Mouse (Mus musculus): ENCODE data around the gene Rasal2.

DNA sequence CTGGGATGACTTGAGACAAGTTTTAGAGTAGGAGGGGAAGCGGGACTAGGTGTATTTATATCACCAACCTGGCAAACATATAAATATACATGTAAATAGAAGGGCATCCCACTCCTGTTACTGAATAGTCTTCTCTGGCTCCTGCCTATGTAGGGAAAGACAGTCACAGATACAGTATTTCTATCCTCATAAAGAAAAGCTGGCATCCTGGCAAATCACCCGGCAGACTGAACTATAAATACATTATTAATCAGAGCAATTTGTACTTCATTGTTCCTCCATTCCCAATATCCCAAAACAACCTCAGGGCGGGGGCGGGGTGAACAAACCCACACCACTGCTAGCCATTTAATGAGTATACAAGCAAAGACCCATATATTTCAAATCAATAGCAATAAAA is 26.7 kb upstream of the Rasal2 start:
- TF ChIP-seq POLR2A (IDR thresholded peaks at IDR 0.05; ENCODE audit: insufficient read length, low read depth), result no peak
- TF ChIP-seq USF1 (IDR thresholded peaks at IDR 0.05; ENCODE audit: low read depth), result no peak
- no peak for TF ChIP-seq MYOG (IDR thresholded peaks at IDR 0.05; ENCODE audit: control insufficient read depth in 1 of 3, insufficient read depth in 1 of 3, insufficient read length in 2 of 3, low read depth in 2 of 3)
- TF ChIP-seq TCF12 (IDR thresholded peaks at IDR 0.05; ENCODE audit: insufficient read depth, poor library complexity, severe bottlenecking), result no peak
- TF ChIP-seq E2F4 (IDR thresholded peaks at IDR 0.05; ENCODE audit: insufficient read depth), result no peak
- no peak for TF ChIP-seq MYOD1 (IDR thresholded peaks at IDR 0.05; ENCODE audit: control insufficient read depth in 1 of 3, insufficient read length in 2 of 3, low read depth in 2 of 3)
- no peak for TF ChIP-seq REST (IDR thresholded peaks at IDR 0.05; ENCODE audit: insufficient read depth, insufficient read length)
- no peak for TF ChIP-seq TCF3 (IDR thresholded peaks at IDR 0.05; ENCODE audit: insufficient read length, low read depth)
- no peak for TF ChIP-seq MAX (IDR thresholded peaks at IDR 0.05; ENCODE audit: low read depth)
- no peak for TF ChIP-seq CEBPB (IDR thresholded peaks at IDR 0.05; ENCODE audit: insufficient read depth, poor library complexity, severe bottlenecking)

All from myocyte (in vitro differentiated cells).